Mouse (Mus musculus) liver, postnatal 0 days (tissue): ENCODE measurements around the gene Ddx24.

Experiments used
- CTCF ChIP-seq: sonication (generic); IDR thresholded peaks from 2 replicates; pipeline ENCODE4 v1.5.1; 2016; ENCODE audit warnings: antibody characterized with exemption, low read depth
- EP300 ChIP-seq: IDR thresholded peaks from 2 replicates; pipeline ENCODE4 v1.6.1; 2016; ENCODE audit warnings: antibody characterized with exemption, low read depth, mild to moderate bottlenecking

DNA sequence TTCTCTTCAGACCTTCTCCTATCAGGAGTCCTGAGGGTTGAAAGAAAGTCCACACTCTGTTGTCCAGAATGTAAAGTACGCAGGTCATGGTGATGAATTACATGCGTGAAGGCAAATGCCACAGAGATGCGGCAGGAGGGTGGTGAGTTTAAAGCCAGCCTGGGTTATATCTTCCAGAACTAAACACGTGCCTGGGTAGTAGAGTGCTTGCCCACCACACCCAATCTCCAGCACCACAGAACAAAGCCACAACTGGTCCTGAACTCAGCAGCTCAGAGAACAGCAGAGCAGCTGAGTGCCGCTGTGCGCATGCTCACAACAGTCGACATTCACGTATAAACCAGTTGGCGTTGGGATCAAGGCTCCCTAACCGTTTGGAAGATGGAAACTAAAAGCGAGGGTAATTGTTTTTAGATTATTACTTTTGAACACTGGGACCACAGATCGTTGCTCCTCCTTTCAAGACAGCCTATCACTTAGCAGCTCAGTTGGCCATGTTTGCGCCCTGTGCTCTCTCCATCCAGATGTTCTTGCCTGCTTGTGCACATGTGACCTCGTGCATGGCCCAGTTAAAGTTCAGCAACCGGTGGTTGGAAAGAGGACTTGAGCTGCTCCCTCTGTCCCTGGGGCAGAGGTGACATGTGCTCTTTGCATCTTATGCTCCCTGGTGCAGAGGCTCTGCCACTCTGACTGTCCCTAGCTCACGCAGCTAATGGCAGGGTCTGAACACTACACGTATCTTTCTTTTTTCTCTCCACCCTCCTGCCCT is 63.9 kb downstream of the Ddx24 start:
- TF ChIP-seq EP300 (no peak), CTCF (no peak)
